Mouse (Mus musculus): ENCODE results near the gene Rpn2. TPM values are rescaled to one million over a fixed set of nuclear protein-coding genes. Genes with fewer than 3 reads are reported as not detected.

Rpn2 gene
- total RNA-seq, 2 experiments from 2014 or later, result 142 to 155 TPM

GRCm38 (mm10) chr2:157308273-157308917 lies 29.6 kb downstream of the Rpn2 start:
- DNase-seq (ENCODE audit: low spot score in 2 of 2), result no peak

GRCm38 (mm10) chr2:157309611-157310010 lies 30.8 kb downstream of the Rpn2 start:
- no peak for DNase-seq (ENCODE audit: low spot score in 2 of 2)

GRCm38 (mm10) chr2:157310963-157311637 lies 32.3 kb downstream of the Rpn2 start:
- DNase-seq (ENCODE audit: low spot score in 2 of 2), result no peak

- DNase-seq (ENCODE audit: low spot score in 2 of 2), result no peak
Observed at GRCm38 (mm10) chr2:157313718-157314117, 34.9 kb downstream of the Rpn2 start.

GRCm38 (mm10) chr2:157314310-157314709 lies 35.5 kb downstream of the Rpn2 start:
- no peak for DNase-seq (ENCODE audit: low spot score in 2 of 2)

GRCm38 (mm10) chr2:157315486-157315885 lies 36.7 kb downstream of the Rpn2 start:
- DNase-seq (ENCODE audit: low spot score in 2 of 2), result no peak

- no peak for DNase-seq (ENCODE audit: low spot score in 2 of 2)
Observed at GRCm38 (mm10) chr2:157316358-157316933, 37.6 kb downstream of the Rpn2 start.

- DNase-seq (ENCODE audit: low spot score in 2 of 2), result no peak
Observed at GRCm38 (mm10) chr2:157317220-157317619, 38.4 kb downstream of the Rpn2 start.

- no peak for DNase-seq (ENCODE audit: low spot score in 2 of 2)
Observed at GRCm38 (mm10) chr2:157320135-157320534, 41.3 kb downstream of the Rpn2 start.

GRCm38 (mm10) chr2:157320886-157321285 lies 42.1 kb downstream of the Rpn2 start:
- DNase-seq (ENCODE audit: low spot score in 2 of 2), result no peak

- no peak for DNase-seq (ENCODE audit: low spot score in 2 of 2)
Observed at GRCm38 (mm10) chr2:157322029-157322766, 43.4 kb downstream of the Rpn2 start.

GRCm38 (mm10) chr2:157325238-157325637 lies 46.4 kb downstream of the Rpn2 start:
- DNase-seq (ENCODE audit: low spot score in 2 of 2), result no peak

- no peak for DNase-seq (ENCODE audit: low spot score in 2 of 2)
Observed at GRCm38 (mm10) chr2:157328106-157328505, 49.3 kb downstream of the Rpn2 start.

GRCm38 (mm10) chr2:157328570-157328969 lies 49.8 kb downstream of the Rpn2 start:
- no peak for DNase-seq (ENCODE audit: low spot score in 2 of 2)

- DNase-seq (ENCODE audit: low spot score in 2 of 2), result no peak
Observed at GRCm38 (mm10) chr2:157332059-157332458, 53.2 kb downstream of the Rpn2 start.

- peak; percentile 60 to 73 for DNase-seq (ENCODE audit: low spot score in 2 of 2)
Observed at GRCm38 (mm10) chr2:157338663-157339062, 59.8 kb downstream of the Rpn2 start.

GRCm38 (mm10) chr2:157339532-157339931 lies 60.7 kb downstream of the Rpn2 start:
- DNase-seq (ENCODE audit: low spot score in 2 of 2), result no peak

GRCm38 (mm10) chr2:157340221-157340741 lies 61.5 kb downstream of the Rpn2 start:
- no peak for DNase-seq (ENCODE audit: low spot score in 2 of 2)

GRCm38 (mm10) chr2:157341554-157342270 lies 62.9 kb downstream of the Rpn2 start:
- peak; percentile 58 to 64 for DNase-seq (ENCODE audit: low spot score in 2 of 2)

- DNase-seq (ENCODE audit: low spot score in 2 of 2), result no peak
Observed at GRCm38 (mm10) chr2:157342328-157342926, 63.6 kb downstream of the Rpn2 start.
